Mouse (Mus musculus): Measurements from ENCODE around the gene Ghdc.

Gene Ghdc

GRCm38 (mm10) chr11:100782568-100782967 lies 11.8 kb upstream of the Ghdc start:
- no peak for DNase-seq (ENCODE audit: low spot score in 2 of 2)

- DNase-seq (ENCODE audit: low spot score in 2 of 2): no peak
These were observed 11.2 kb upstream of the Ghdc start for GRCm38 (mm10) chr11:100781763-100782475.

- DNase-seq (ENCODE audit: low spot score in 2 of 2): no peak
These were observed 9.5 kb upstream of the Ghdc start for GRCm38 (mm10) chr11:100780247-100780646.

- no peak for DNase-seq (ENCODE audit: low spot score in 2 of 2)
These were observed 7.3 kb upstream of the Ghdc start for GRCm38 (mm10) chr11:100778069-100778468.

GRCm38 (mm10) chr11:100775921-100776320 lies 5.2 kb upstream of the Ghdc start:
- DNase-seq (ENCODE audit: low spot score in 2 of 2): no peak

- no peak for DNase-seq (ENCODE audit: low spot score in 2 of 2)
These were observed 3.5 kb upstream of the Ghdc start for GRCm38 (mm10) chr11:100774261-100774660.

- DNase-seq (ENCODE audit: low spot score in 2 of 2): no peak
These were observed 777 bp downstream of the Ghdc start for GRCm38 (mm10) chr11:100769980-100770379.

GRCm38 (mm10) chr11:100767871-100768270 lies 2.9 kb downstream of the Ghdc start:
- DNase-seq (ENCODE audit: low spot score in 2 of 2): no peak

- DNase-seq (ENCODE audit: low spot score in 2 of 2): no peak
These were observed 4.0 kb downstream of the Ghdc start for GRCm38 (mm10) chr11:100766726-100767125.

- no peak for DNase-seq (ENCODE audit: low spot score in 2 of 2)
These were observed 7.9 kb downstream of the Ghdc start, which contains the start of gene Hcrt for GRCm38 (mm10) chr11:100762831-100763230. Hcrt (minus strand) TSS chr11:100762931.

GRCm38 (mm10) chr11:100761547-100762045 lies 9.2 kb downstream of the Ghdc start:
- peak; percentile 74 to 82 for DNase-seq (ENCODE audit: low spot score in 2 of 2)

- DNase-seq (ENCODE audit: low spot score in 2 of 2): no peak
These were observed 11.0 kb downstream of the Ghdc start, which contains the start of gene Kcnh4 for GRCm38 (mm10) chr11:100759611-100760233. Kcnh4 (minus strand) TSS chr11:100759942.

- peak in 1 of 2 experiments; percentile 10 for DNase-seq (ENCODE audit: low spot score in 2 of 2)
These were observed 11.8 kb downstream of the Ghdc start for GRCm38 (mm10) chr11:100758707-100759610.

GRCm38 (mm10) chr11:100757566-100757965 lies 13.2 kb downstream of the Ghdc start:
- DNase-seq (ENCODE audit: low spot score in 2 of 2): no peak

- no peak for DNase-seq (ENCODE audit: low spot score in 2 of 2)
These were observed 14.3 kb downstream of the Ghdc start for GRCm38 (mm10) chr11:100756476-100756875.

- no peak for DNase-seq (ENCODE audit: low spot score in 2 of 2)
These were observed 16.1 kb downstream of the Ghdc start for GRCm38 (mm10) chr11:100754693-100755057.

- DNase-seq (ENCODE audit: low spot score in 2 of 2): no peak
These were observed 16.6 kb downstream of the Ghdc start for GRCm38 (mm10) chr11:100754021-100754692.

GRCm38 (mm10) chr11:100752294-100752693 lies 18.5 kb downstream of the Ghdc start:
- DNase-seq (ENCODE audit: low spot score in 2 of 2): no peak

GRCm38 (mm10) chr11:100750127-100750526 lies 20.6 kb downstream of the Ghdc start:
- no peak for DNase-seq (ENCODE audit: low spot score in 2 of 2)

GRCm38 (mm10) chr11:100749469-100749868 lies 21.3 kb downstream of the Ghdc start:
- no peak for DNase-seq (ENCODE audit: low spot score in 2 of 2)

GRCm38 (mm10) chr11:100748620-100749019 lies 22.1 kb downstream of the Ghdc start:
- DNase-seq (ENCODE audit: low spot score in 2 of 2): no peak

All from urinary bladder, postnatal 36 days (tissue).